Mouse (Mus musculus): ENCODE data around the gene Nbea. TPM values are rescaled to one million over a fixed set of nuclear protein-coding genes. Genes with fewer than 3 reads are reported as not detected.

The Nbea gene
- polyA plus RNA-seq, 1 experiment = not detected

GRCm38 (mm10) chr3:55752558-55752957 lies 430.9 kb downstream of the Nbea start:
- Histone ChIP-seq H3K27me3 (ENCODE audit: control insufficient read depth) (no peaks in the 10 kb centered on the region), H3K4me3 (replicated peaks) (no peak overlapping the region), H3K4me1 (ENCODE audit: control insufficient read depth) (no peaks in the 10 kb centered on the region), H3K36me3 (ENCODE audit: control insufficient read depth) (no peaks in the 10 kb centered on the region), H3K9me3 (ENCODE audit: control insufficient read depth, low read length) (no peaks in the 10 kb centered on the region)
- TF ChIP-seq TAL1 (IDR thresholded peaks at IDR 0.05; ENCODE audit: low read length) (no peak), GATA1 (IDR thresholded peaks at IDR 0.05; ENCODE audit: low read length) (no peak)

- no peaks in the 10 kb centered on the region for H3K27me3 ChIP-seq (ENCODE audit: control insufficient read depth)
Observed at GRCm38 (mm10) chr3:55751363-55751762, 432.1 kb downstream of the Nbea start.

GRCm38 (mm10) chr3:55750445-55751065 lies 432.9 kb downstream of the Nbea start:
- no peaks in the 10 kb centered on the region for H3K36me3 ChIP-seq (ENCODE audit: control insufficient read depth)
- no peaks in the 10 kb centered on the region for H3K27me3 ChIP-seq (ENCODE audit: control insufficient read depth)
- no peaks in the 10 kb centered on the region for H3K9me3 ChIP-seq (ENCODE audit: control insufficient read depth, low read length)
- no peak for TF ChIP-seq GATA1 (IDR thresholded peaks at IDR 0.05; ENCODE audit: low read length)
- no peak for TF ChIP-seq TAL1 (IDR thresholded peaks at IDR 0.05; ENCODE audit: low read length)
- H3K4me1 ChIP-seq (ENCODE audit: control insufficient read depth) = no peaks in the 10 kb centered on the region
- H3K4me3 ChIP-seq (replicated peaks) = no peak overlapping the region

More at GRCm38 (mm10) chr3:55751363-55751762, 432.1 kb downstream of the Nbea start:
- Histone ChIP-seq H3K4me1 (ENCODE audit: control insufficient read depth) (no peaks in the 10 kb centered on the region), H3K4me3 (replicated peaks) (no peak overlapping the region), H3K36me3 (ENCODE audit: control insufficient read depth) (no peaks in the 10 kb centered on the region), H3K9me3 (ENCODE audit: control insufficient read depth, low read length) (no peaks in the 10 kb centered on the region)
- TF ChIP-seq GATA1 (IDR thresholded peaks at IDR 0.05; ENCODE audit: low read length) = no peak
- TF ChIP-seq TAL1 (IDR thresholded peaks at IDR 0.05; ENCODE audit: low read length) = no peak

DNA sequence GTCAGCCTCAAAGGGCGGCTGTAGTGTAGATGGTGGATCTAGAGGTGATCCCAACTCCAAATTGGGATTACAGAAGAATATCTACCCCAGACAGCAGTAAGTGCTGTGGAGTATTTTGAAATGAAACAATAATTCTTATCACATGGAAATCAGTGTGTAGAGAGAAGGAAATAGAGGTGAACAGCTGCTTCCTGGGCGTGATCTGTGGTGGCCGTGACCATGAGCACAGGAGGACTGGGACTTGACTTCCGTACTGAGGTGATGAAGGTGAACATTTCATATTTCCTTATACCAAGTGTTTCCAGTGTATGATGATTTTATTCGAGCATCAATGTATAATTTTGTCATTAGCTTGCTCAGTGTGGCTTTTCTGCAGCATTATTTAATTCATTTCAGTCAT lies 439.6 kb downstream of the Nbea start:
- Histone ChIP-seq H3K36me3 (ENCODE audit: control insufficient read depth) (no peaks in the 10 kb centered on the region), H3K9me3 (ENCODE audit: control insufficient read depth, low read length) (no peaks in the 10 kb centered on the region), H3K27me3 (ENCODE audit: control insufficient read depth) (no peaks in the 10 kb centered on the region), H3K4me1 (ENCODE audit: control insufficient read depth) (no peaks in the 10 kb centered on the region), H3K4me3 (replicated peaks) (no peak overlapping the region)
- no peak for TF ChIP-seq TAL1 (IDR thresholded peaks at IDR 0.05; ENCODE audit: low read length)
- no peak for TF ChIP-seq GATA1 (IDR thresholded peaks at IDR 0.05; ENCODE audit: low read length)

GRCm38 (mm10) chr3:55742654-55743053 lies 440.8 kb downstream of the Nbea start:
- Histone ChIP-seq H3K36me3 (ENCODE audit: control insufficient read depth) (no peaks in the 10 kb centered on the region), H3K27me3 (ENCODE audit: control insufficient read depth) (no peaks in the 10 kb centered on the region), H3K4me3 (replicated peaks) (no peak overlapping the region), H3K4me1 (ENCODE audit: control insufficient read depth) (no peaks in the 10 kb centered on the region), H3K9me3 (ENCODE audit: control insufficient read depth, low read length) (no peaks in the 10 kb centered on the region)
- no peak for TF ChIP-seq TAL1 (IDR thresholded peaks at IDR 0.05; ENCODE audit: low read length)
- TF ChIP-seq GATA1 (IDR thresholded peaks at IDR 0.05; ENCODE audit: low read length) = no peak

GRCm38 (mm10) chr3:55742218-55742617 lies 441.3 kb downstream of the Nbea start:
- TF ChIP-seq GATA1 (IDR thresholded peaks at IDR 0.05; ENCODE audit: low read length) (no peak), TAL1 (IDR thresholded peaks at IDR 0.05; ENCODE audit: low read length) (no peak)
- Histone ChIP-seq H3K4me3 (replicated peaks) (no peak overlapping the region), H3K36me3 (ENCODE audit: control insufficient read depth) (no peaks in the 10 kb centered on the region), H3K4me1 (ENCODE audit: control insufficient read depth) (no peaks in the 10 kb centered on the region), H3K9me3 (ENCODE audit: control insufficient read depth, low read length) (no peaks in the 10 kb centered on the region), H3K27me3 (ENCODE audit: control insufficient read depth) (no peaks in the 10 kb centered on the region)

GRCm38 (mm10) chr3:55741428-55741827 lies 442.1 kb downstream of the Nbea start:
- TF ChIP-seq TAL1 (IDR thresholded peaks at IDR 0.05; ENCODE audit: low read length) (no peak), GATA1 (IDR thresholded peaks at IDR 0.05; ENCODE audit: low read length) (no peak)
- no peaks in the 10 kb centered on the region for H3K27me3 ChIP-seq (ENCODE audit: control insufficient read depth)
- no peaks in the 10 kb centered on the region for H3K9me3 ChIP-seq (ENCODE audit: control insufficient read depth, low read length)
- no peak overlapping the region for H3K4me3 ChIP-seq (replicated peaks)
- no peaks in the 10 kb centered on the region for H3K4me1 ChIP-seq (ENCODE audit: control insufficient read depth)
- no peaks in the 10 kb centered on the region for H3K36me3 ChIP-seq (ENCODE audit: control insufficient read depth)

DNA sequence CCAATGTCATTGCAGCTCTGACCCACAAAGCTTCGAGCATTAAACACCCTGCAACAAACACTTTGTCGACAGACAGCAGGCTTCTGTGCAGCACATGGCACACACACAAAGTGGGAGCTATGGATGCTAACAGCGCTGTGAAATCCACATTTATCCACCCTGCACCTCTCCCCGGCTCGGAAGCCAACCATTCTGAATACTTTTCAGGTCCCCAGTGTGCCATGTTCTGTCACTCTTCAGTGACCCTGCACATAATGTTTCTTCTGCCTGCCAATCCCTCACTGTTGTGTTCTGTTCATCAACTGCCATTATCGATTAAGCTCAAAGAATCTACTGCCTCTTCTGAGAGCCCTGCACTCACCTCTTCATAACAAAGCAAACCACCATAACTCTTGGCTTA lies 449.8 kb downstream of the Nbea start:
- Histone ChIP-seq H3K9me3 (ENCODE audit: control insufficient read depth, low read length) (no peaks in the 10 kb centered on the region), H3K4me3 (replicated peaks) (no peak overlapping the region), H3K4me1 (ENCODE audit: control insufficient read depth) (no peaks in the 10 kb centered on the region), H3K36me3 (ENCODE audit: control insufficient read depth) (no peaks in the 10 kb centered on the region), H3K27me3 (ENCODE audit: control insufficient read depth) (no peaks in the 10 kb centered on the region)
- TF ChIP-seq GATA1 (IDR thresholded peaks at IDR 0.05; ENCODE audit: low read length) (no peak), TAL1 (IDR thresholded peaks at IDR 0.05; ENCODE audit: low read length) (no peak)

DNA sequence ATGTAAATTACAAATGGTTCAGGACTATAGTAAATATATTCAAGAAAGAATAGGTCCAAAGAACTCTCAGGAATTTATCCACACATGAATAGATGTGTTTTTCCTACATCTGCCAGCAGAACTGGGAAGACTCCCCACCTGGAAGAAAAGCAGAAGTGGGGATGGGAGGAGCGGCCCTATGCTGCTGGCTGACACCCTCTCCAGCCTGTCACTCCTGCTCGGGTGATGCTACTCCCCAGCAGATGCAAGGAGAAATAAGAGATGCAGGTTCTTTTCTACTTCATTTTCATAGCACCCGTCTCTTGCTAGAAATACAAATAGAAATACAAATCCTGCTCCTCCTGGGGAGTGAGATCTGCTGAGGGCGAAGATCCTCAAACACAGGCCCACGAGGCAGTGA lies 453.0 kb downstream of the Nbea start:
- no peaks in the 10 kb centered on the region for H3K4me1 ChIP-seq (ENCODE audit: control insufficient read depth)
- H3K9me3 ChIP-seq (ENCODE audit: control insufficient read depth, low read length) = no peaks in the 10 kb centered on the region
- no peak for TF ChIP-seq TAL1 (IDR thresholded peaks at IDR 0.05; ENCODE audit: low read length)
- TF ChIP-seq GATA1 (IDR thresholded peaks at IDR 0.05; ENCODE audit: low read length) = no peak
- no peaks in the 10 kb centered on the region for H3K36me3 ChIP-seq (ENCODE audit: control insufficient read depth)
- no peak overlapping the region for H3K4me3 ChIP-seq (replicated peaks)
- H3K27me3 ChIP-seq (ENCODE audit: control insufficient read depth) = no peaks in the 10 kb centered on the region

- Histone ChIP-seq H3K4me1 (ENCODE audit: control insufficient read depth) (no peaks in the 10 kb centered on the region), H3K27me3 (ENCODE audit: control insufficient read depth) (no peaks in the 10 kb centered on the region), H3K36me3 (ENCODE audit: control insufficient read depth) (no peaks in the 10 kb centered on the region), H3K9me3 (ENCODE audit: control insufficient read depth, low read length) (no peaks in the 10 kb centered on the region), H3K4me3 (replicated peaks) (no peak overlapping the region)
- TF ChIP-seq TAL1 (IDR thresholded peaks at IDR 0.05; ENCODE audit: low read length) = no peak
- no peak for TF ChIP-seq GATA1 (IDR thresholded peaks at IDR 0.05; ENCODE audit: low read length)
Observed at GRCm38 (mm10) chr3:55730142-55730541, 453.4 kb downstream of the Nbea start.

Data from erythroblast, embryonic 14.5 days (primary cell).